Mouse (Mus musculus): ENCODE measurements at regions not wholly inside any gene's neighbourhood (a gene's known extent, or its start where the extent isn't known, plus 50 kb on each side); places are given as distances from the start of the nearest gene placed in this dataset.

DNA sequence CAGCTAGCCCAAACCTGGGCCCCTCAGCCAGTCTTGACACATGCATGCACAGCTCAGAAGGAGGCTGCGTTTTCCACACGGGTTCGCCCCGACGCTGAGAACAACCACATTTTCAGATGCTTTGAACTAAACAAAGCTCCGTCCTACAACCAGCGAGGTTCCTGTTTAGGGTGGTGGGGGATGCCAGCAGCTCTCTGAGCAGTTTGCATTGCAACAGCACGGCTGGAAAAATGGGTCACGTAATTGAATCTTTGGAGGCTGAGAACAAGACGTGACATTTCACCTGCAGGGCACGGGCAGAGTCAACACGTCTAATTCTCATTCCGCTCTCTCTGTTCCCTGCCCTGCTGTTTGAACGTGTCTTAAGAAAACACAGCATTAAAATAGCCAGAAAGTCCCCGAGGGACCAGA lies 119.2 kb downstream of the Syk start:
- DNase-seq: no peak

DNA sequence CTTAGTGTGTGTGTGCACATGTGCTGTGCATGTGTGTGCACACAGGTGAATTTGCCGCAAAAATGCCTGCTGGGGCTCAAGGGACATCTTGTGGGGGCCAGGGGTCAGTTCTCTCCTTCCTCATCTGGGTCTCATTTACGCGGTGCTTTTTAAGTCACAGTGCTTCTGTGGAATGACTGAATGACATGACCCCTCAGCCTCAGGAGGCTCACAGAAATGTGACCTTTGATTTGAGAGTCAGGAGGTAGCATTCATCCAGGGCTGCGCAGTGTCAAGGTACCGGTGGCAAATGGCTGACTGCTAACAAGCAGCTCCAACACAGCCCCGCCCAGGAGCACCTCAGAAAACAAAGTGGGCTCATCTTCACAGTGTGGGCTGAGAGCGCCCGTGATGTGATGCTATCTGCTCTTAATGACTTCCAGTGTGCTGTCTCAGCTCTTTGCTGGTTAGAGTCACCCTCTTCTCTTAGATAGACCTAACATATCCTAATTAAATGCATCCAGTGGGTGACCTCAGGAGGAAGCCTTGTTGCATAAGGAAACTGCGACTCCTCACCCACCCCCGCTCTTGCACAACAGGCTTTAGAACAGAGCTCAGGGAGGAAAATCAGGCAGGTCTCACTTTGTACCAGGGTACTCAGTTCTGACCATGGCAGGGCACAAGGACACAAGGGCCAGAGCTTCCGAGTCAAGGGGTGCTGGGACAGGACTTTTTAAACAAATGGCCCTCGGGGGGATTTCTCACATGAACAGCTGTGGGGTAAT lies 120.6 kb downstream of the Syk start:
- no peak for DNase-seq

DNA sequence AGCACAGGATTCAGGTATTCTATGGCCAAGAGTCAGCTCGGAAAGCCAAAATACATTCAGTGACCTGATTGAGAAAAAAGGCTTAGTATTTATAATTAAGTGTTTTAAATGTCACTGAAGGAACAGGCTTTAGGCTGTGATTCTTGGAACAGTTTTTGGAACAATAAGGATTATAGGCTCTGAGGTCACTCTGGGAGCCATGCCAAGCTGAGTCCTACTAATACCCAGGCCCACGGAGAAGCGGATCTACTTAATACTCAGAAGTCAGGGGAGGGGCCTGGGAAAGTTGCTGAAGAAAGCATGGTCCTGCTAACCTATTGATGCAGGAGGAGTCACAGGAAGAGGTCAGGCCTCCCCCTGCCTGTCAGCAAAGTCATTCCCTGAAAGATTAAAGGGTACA lies 121.7 kb downstream of the Syk start:
- DNase-seq: no peak

DNA sequence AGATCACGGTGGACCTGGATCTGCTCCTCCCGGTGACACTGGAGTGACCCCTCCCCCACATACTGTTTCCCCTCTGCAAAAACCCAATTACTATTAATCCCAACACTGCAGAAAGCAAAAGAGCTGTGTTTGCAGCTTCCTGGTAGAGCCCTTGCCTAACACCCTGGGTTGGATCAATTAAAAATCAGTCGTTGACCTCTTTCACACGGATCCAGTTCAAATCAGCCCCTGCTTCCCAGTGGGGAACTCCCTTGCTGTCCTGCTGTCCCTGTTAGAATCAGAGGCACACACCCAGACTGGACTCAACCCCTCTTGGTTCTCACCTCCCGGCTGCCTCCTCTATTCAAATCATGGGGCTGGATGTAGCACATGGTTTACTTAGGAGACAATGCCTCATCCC lies 126.6 kb downstream of the Syk start:
- no peak for DNase-seq

DNA sequence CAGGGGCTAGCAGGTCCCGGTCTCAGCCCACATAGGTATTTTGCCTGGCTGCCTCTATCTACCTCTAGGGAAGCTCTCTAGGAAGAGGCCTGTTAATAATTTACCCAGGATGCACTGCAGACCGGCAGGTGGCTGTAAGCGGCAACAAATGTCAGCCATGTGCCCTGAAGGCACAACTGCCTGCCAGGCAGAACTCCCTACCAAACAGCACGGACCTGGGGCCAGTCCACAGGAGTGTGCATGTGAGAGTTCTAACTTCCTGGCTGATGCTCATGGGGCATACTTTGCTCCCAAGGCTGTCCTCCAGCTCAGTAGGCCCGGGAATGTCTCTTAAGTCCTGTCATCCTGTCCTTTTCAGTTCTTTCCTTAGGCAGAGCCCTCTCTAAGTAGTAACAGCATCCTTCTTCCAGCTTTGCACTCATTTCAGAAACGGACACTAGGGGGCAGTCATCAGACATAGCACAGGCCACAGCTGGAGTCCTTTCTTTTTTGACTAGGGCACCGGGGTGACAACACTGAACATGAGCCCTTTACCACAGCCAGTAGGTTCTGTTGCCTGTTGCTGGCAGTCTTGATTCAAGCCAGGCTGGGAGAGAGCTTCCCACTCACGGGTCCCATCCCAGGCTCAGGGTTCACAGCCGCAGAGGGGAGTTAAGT lies 128.9 kb downstream of the Syk start:
- peak; percentile 82 for DNase-seq

DNA sequence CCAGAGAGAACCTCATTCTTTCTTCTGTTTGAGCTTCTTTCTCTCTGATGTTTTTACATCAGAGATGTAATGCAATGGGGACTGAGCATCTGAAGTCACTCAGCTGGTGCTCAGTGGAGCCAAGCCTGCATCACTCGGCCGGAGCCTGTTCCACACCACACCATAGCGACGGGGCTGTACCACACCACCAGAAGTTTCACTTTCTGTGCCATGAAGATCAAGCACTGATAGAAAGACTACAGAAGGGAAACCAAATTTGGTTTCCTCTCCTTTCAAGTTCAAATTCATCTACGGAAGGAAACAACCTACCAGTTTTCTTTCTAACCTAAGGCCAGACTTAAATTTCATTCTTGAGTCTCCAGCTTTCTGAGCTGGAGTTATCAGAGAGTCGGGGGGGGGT lies 138.5 kb downstream of the Syk start:
- no peak for DNase-seq

DNA sequence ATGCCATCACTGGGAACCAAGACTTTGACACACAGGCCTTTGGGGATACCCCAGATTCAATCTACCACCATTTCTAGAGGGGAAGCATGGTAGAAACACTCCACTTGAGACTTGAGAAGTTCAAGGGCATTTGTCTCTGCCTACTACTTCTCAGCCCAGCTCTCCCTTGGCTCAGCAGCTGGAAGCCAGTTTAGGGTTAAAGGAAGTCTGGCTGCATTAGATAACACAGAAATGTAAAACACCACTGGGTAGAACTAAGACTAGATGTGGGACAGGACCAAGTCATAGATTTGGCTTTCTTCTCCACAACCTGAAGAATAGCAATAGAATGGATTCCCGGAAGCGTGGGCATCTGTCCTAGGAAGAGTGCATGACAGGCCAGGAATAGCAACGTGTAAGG lies 139.7 kb downstream of the Syk start:
- no peak for DNase-seq

DNA sequence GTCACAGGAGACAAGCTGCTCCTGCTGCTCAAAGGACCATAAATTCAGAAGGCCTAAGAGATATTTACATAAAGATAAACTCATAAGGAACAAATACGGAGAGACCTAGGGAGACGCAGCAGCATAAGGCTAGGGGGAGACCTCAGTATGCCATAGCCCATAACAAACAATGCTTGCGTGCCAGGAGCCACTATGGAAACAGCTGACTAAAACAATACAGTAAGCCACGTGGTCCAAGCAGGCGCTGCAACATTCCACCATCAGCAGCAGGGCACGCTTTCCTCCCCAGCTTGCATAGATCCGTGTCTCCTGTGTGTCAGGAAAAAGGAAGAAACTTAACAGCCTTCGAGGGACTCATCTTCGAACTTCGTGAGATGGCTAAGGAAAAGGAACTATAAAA lies 143.1 kb downstream of the Syk start:
- no peak for DNase-seq

DNA sequence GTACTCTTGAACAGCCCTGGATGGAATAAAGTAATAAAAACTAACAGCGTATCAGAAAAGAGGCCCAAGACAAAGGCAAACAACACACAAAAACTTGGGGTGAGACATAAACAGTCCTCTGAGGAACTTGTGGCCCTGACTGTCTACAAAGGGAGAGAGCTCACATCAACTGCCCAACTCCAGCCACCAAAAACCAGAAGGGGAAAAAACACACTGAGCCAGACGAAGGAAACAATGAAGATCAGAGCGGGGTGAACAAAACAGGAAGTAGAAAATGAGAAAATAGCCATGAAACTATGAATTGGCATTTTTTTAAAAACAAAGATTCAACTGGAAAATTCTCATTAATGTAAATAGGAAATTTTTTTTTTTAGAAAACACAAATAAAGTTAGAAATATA lies 143.6 kb downstream of the Syk start:
- no peak for DNase-seq

DNA sequence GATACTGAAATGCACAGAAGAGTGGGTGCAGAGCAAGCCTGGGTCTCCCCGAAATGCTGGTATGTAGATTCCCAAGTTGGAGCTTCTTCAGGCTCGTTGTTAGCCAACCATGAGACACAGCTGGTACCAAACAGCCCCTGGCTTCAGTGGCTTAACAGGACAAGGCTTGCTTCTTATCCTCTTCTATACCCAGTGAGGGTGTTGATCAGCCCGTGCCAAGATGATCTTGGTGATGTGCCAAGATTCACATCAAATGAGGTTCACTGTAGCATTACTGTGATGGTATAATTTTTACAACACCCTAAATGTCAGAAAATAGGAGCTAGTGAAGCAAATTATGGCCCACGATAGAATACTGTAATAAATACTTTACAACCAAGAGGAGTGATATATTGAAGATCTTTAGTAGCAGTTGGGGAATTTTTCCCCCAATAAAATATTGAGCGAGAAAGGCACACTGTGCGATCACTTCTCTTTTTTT lies 152.5 kb downstream of the Syk start:
- DNase-seq: no peak

DNA sequence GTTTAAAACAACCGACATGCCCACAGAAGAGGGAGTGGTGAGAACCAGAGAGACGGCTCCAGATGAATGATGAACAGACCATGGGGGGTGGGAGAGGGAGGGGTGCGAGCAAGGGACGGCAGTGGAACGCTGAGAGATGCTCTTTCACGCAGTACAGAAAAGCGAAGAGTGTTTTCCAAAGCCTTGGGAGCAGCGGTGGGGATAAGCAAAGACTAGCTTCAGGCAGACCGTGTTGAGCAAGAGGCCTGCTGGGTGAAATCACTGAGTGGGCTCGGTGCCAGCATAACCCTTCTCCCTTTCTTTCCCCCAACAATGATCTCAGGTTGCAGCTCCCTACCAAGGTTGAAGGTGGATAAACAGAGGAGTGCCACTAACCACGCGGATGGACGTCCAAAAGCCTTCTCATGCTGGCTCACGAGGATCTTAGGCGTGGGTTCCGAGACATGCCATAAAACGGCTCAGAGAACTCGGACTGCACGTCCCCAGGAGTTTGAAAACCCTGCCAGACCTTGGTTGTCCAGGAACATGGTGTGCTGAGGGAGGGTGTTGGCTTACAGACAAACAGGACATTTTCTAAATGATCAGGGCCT lies 153.1 kb downstream of the Syk start:
- no peak for DNase-seq

DNA sequence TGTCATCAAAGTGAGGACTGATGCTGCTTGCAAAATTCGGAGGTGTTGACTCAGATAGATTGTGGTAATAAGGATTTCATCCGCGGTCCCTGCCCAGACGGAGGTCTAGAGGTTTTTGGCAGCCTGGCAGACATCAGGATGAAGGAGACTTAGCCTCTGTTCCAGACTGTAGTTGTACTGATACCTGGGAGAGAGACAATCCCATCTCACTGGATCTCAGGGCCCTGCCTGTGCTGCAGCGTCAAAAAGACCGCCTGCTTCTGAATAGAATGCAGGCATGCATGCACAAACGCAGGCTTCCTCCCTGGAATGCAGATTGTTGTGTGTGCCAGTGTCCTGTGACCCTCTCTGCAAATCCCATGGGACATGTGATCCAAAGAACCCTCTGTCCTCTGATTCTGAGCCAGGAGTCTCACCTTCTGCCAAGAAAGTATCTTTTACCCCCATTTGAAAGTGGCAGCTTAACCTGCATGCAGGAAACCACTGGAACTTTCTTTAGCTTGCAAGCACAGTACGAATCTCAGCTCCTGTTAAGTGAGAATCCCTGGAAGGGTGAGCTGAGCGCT lies 155.2 kb downstream of the Syk start:
- DNase-seq: no peak

DNA sequence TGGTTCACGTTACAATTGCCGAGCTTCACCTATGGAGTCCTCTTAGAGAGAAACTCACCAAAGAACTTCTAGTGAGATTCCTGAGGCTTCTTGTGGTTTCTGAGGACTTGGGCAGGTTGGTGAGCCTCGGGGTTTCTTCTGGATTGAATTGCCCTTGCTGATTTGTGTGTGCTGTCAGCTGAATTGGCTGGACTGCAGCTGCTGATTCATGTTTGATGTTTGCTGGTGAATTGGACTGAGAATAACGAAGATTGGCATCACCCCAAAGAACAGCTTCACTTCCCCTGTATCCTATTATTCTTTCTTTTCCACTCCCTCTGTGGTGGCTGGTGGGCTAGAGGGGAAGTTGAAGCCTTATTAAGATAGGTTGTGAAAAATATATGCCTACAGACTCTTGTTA lies 158.4 kb downstream of the Syk start:
- DNase-seq: no peak

DNA sequence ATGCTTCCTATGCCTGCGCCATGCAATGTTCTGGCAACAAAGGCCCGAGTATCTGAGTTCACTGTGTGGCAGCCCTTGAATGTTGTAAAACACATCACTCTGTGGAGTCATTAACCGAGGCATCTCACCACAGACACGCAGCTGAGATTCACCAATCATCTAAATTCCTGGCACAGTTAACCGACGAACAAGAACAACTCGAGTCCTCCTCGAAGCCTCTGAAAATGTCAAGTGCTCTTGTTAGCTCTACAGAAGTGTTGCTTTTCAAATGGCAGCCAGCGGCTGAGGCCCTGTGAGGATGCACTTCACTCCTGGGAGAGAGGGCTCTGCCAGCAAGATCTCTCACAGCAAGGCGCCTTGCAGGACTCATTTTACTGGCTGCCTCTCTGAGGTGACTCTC lies 173.0 kb downstream of the Syk start:
- no peak for DNase-seq

DNA sequence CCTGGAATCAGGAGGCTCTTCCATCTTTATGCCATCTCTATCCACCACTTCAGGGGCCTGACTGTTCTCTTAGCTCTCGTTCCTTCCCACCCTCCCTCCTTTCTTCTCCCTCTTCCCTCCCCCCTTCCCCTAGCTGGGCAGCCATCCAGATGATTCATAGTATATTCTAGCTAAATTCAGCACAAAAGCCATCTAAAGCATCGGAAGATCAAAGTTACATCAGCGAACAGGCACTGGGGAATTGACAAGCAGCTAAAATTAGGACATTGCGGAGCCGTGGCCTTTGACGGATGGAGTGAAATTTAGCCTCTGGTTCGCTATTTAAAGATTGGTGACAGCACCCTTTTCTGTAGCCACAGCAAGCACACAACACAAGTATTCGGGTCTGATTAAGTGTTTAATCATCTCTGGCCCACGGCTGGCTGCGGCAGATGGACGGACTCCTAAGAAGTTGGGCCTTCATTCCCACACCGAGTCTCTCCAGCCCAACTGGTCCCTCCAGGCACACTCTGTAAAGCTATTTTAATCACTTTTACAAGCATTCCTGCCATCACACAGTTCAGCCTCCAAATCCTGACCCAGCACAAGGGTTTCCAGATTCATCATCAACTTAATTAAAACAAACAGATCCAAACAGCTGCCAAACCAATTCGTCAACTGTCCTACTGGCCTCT lies 163.8 kb downstream of the Auh start:
- DNase-seq: peak; percentile 8

DNA sequence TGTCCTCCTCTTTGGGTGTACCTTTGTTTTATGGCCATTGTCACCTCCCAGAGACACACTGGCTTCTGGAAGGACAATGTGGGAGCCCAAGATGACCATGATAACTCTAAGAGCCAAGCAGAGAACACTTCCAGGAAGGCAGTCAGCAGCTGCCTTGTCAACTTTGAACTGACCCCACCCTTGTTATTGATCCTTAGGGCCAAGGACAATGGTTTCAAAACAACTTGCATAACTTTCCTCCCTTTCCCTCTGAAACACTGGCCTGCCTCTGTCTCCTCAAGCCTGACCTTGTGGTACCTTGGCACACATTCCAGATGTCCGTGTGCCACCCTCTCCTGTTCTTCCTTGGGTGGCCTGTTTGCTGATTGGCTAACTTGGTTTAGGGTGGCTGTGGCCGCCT lies 163.2 kb downstream of the Auh start:
- DNase-seq: no peak

DNA sequence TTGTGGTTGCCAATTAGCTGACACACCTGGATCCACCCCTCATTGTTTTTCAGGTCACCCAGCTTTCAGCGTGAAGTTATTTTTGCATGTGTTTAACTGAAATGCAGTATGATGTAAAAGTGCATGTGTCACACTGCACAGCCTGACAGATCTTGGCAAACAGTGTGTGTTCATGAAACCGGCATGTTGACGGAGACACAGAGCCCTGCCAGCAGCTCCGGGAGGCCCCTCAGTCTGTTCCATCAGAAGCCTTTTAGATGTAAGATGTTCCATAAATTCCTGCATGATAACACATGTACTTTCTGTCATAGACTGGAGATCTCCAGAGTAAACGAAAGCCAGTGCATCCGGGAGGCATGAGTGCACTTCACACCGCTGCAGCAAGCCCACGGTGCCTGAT lies 159.5 kb downstream of the Auh start:
- DNase-seq: no peak

DNA sequence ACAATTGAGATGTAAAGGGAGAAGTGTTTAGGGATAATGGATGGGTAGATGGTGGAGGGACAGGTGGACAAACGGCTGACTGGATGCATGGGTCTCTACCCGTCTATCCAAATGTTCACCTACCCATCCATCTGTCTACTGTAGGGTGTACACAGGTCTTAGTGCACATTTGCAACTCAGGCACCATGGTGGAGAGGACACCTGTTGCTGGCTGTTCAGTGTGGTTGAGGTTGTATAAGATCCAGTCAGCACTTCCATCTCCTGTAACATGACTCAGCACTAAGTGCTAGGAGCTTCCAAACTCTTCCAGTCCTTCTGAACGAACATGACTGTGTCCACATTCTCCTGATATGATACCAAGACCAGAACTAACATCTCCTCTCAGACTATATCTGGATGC lies 158.0 kb downstream of the Auh start:
- DNase-seq: no peak

DNA sequence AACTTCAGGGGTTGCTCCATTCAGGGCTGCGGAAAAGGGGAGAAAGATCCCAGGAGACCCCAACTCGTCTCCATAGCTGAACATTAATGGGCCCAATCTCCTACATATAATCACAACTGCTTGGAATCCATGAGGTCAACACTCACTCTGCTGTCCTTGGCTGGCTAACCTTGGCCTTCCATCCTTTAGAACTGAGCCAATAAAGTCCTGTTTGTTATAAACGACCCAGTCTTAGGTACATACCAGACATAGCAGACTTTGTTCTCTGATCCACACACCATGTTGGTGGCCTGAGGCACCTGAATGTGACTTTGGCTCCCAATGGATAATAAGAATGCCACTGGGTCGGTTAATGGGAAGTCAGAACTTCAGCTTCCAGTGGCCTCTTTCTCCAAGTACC lies 157.4 kb downstream of the Auh start:
- DNase-seq: no peak

DNA sequence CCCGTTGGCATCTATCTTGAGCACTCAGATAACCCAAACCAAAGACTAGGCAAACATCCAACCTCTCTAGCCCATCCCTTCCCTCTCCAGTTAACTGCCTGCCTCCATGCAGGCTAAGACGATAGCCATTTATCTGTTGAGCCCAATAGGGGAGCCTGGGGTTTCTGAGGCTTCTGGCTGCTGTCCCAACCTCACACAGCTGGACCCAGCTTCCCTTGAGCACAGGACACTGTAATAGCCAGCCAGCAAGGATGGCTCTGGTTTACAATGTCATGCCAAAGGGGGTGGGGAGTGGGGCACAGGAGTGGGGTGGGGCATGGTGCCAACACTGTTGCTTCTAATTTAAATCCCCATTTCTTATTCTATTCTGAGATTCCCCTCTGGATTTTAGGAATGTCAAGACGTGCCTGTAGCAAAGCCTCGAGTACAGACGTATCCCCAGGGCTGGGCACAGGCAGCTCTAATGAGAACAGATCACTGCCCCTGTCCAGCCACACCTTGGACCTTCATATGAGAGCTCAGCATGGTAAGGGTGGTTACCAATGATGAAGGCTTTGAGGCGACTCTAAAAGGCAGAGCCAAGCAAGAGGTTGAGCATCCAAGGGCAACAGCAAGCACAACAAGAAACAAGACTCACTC lies 152.0 kb downstream of the Auh start:
- no peak for DNase-seq

DNA sequence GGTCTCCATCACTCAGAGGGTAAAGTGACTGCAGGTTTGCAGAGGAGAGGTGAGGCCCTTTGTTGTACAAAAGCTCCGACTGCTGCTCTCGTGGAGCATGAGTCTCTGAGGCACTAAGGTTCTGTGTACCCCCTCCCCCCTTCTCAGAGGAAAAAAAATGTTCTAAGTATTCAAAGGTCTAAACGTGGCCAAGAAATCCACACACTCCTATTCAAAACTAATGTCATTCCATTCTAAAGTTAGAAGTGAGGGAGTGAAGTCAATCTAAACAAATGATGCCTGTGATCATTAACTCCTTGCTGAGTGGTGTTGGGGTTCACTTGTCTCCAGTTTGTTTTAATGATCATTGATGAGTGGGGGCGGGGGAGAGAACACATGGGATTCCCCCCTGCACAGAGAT lies 150.6 kb downstream of the Auh start:
- DNase-seq: no peak

Data from cerebellum, adult 9-10 months (tissue).